Mouse (Mus musculus): ENCODE measurements around the gene Ndrg2.

Ndrg2 gene

GRCm38 (mm10) chr14:51913062-51913959 lies 647 bp downstream of the Ndrg2 start:
- DNase-seq (ENCODE audit: low read depth, low spot score) = no peak

DNA sequence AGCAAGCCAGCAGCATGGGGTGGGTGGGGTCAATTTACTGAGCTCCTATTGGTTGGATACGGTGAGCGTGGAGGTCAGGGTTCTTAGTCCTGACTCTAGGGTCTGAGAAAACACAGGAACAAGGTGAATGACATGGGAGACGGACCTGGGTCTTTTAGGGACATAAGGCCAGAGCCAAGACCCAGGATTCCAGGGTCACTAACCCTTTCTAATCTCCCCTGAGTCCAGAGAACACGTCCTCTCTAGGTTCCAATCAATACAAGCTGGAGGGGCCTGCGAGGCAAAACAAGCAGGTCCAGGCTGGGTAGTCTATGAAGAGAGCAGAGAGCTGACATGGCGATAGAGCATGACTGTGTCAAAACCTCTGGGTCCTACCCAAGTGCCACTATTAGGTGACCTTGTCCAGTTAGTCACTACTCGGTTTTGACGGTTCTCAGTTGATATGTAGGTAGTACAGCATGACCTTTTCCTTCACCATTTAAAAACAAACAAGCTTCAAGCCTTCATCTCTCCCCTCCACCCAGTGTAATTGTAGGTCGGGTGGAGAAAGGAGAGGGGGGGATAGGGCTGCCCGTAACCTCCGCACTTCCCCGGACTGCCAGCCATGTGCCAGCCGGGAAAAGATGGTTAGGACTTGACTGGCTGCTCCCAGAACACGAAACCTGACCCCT lies 1.4 kb downstream of the Ndrg2 start:
- DNase-seq (ENCODE audit: low read depth, low spot score) = no peak

GRCm38 (mm10) chr14:51911301-51911700 lies 2.7 kb downstream of the Ndrg2 start:
- DNase-seq (ENCODE audit: low read depth, low spot score) = no peak

GRCm38 (mm10) chr14:51906102-51906501 lies 7.9 kb downstream of the Ndrg2 start:
- DNase-seq (ENCODE audit: low read depth, low spot score) = no peak

DNA sequence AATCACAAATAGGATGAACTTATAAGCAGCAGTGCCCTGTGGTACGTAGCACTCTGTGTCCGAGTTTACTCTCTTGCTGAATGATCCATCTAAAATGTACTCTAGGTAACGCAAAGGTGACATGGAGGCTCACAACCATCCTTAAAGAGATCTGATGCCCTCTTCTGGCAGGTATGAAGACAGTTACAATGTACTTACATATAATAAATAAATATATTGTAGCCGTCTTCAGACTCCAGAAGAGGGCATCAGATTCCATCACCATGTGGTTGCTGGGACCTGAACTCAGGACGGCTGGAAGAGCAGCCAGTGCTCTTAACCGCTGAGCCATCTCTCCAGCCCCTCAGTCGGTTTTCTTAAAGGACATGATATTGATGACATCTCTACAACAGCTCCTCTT lies 9.3 kb downstream of the Ndrg2 start:
- DNase-seq (ENCODE audit: low read depth, low spot score) = no peak

DNA sequence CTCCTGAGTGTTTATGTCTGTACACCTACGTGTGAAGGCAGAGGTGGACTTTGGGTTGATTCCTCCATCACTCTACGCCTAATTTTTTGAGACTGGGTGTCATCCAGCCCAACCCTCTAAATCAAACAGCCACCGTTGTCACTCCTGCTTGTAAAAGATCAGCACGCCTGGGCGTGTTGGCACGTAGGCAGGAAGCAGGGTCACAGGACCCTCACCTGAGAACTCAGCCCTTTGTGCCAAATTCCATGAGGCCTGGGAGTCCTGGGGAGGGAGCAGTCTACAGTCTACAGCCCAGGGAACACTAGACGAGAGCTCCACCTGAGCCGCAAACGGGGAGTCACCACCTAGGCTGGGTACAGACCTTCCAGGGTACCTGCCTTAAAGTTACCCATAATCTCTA lies 10.2 kb downstream of the Ndrg2 start:
- no peak for DNase-seq (ENCODE audit: low read depth, low spot score)

- peak; percentile 51 for DNase-seq (ENCODE audit: low read depth, low spot score)
Observed at GRCm38 (mm10) chr14:51902806-51903710, 10.9 kb downstream of the Ndrg2 start.

- DNase-seq (ENCODE audit: low read depth, low spot score) = no peak
Observed at GRCm38 (mm10) chr14:51899351-51899750, 14.6 kb downstream of the Ndrg2 start.

GRCm38 (mm10) chr14:51896539-51897170 lies 17.3 kb downstream of the Ndrg2 start:
- no peak for DNase-seq (ENCODE audit: low read depth, low spot score)

GRCm38 (mm10) chr14:51896019-51896418 lies 17.9 kb downstream of the Ndrg2 start:
- no peak for DNase-seq (ENCODE audit: low read depth, low spot score)

GRCm38 (mm10) chr14:51895071-51895470 lies 18.9 kb downstream of the Ndrg2 start:
- no peak for DNase-seq (ENCODE audit: low read depth, low spot score)

DNA sequence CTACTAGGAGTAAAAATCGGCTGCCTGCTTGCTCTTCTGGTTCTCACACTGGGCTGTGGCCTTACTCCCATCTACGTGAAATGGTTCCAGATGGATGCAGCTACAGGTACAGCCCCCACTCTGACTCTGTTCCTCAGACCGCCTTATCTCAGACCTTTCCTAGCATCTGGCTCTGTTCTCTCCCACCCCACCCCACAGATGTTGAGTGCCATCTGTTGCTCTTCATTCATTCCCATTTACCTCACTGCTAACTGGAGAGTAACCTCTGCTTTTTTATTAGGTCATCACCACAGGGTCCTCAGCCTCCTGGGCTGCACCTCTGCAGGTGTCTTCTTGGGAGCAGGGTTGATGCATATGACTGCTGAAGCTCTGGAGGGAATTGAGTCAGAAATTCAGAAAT lies 20.1 kb downstream of the Ndrg2 start:
- no peak for DNase-seq (ENCODE audit: low read depth, low spot score)

GRCm38 (mm10) chr14:51893094-51893794 lies 20.7 kb downstream of the Ndrg2 start:
- DNase-seq (ENCODE audit: low read depth, low spot score) = no peak

DNA sequence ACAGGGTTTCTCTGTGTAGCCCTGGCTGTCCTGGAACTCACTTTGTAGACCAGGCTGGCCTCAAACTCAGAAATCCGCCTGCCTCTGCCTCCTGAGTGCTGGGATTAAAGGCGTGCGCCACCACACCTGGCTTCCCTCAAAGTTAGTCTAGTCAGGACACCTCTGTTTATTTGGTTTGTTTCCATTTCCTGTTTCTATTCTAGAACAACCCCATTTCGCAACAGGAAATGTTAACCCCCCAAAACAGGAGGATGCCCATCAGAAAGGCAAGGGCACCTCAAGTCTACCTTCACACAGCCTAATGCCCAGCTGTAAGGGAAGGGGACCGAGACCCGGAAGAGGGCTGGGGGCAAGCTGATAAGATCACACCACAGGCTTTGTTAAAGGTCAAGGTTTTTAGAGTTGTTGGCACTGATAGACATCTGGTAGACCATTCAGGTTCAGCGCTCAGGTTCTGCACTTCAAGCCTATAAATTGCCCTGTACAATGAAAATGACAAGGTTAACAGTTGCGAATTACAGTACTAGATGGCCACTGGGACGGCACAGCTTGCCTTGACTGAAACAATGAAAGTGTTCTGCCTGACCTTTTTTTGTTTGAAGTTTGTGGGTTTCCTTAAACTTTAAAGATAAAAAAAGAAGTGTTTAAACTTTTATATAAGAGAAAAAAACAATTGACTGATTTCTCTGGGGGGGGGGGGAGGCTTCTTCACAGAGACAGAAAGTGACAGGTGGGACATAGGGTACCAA lies 21.6 kb downstream of the Ndrg2 start, which contains the start of gene Slc39a2:
Gene Slc39a2 (plus strand): TSS at position 699 of the 749 bp plus-strand sequence.
- DNase-seq (ENCODE audit: low read depth, low spot score) = no peak

- DNase-seq (ENCODE audit: low read depth, low spot score) = no peak
Observed at GRCm38 (mm10) chr14:51889833-51890232, 24.1 kb downstream of the Ndrg2 start.

- no peak for DNase-seq (ENCODE audit: low read depth, low spot score)
Observed at GRCm38 (mm10) chr14:51886051-51886450, 27.9 kb downstream of the Ndrg2 start.

DNA sequence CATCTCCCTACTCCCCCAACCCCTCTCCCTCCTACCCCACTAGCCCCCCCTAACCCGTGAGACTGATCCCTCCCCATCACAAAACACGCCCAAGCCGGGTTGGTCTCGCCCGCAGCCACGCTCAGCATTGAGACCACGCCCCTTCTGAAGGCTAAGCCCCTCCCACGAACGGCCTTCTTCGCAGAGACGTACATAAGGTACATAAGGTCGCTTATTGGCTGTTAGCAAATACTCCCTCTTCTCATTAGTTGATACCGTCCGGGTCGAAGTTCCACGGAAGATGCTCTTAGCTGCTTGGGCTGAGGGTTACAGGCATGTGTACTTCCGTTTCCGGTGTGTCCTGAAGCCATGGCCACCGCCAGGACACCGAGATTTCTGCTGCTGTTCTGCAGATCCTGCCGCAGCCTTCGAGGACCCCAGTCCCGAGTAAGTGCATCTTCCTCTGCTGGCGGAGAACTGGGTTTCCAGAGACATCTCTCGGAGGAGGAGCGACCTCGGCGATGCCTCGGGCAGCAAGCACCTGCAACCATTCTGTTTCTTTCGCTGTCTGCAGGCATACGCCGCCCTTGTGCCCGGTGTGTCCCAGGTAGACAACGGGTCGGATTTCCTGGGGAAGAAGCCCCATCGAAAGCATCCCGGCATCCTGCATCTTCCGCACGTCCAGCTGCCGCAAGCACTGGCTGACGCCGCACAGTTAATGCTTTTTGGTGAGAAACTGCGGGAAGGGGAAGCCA lies 29.2 kb downstream of the Ndrg2 start, which contains the start of gene Mettl17:
Gene Mettl17 (plus strand): TSS at position 245 of the 734 bp plus-strand sequence.
- peak; percentile 92 for DNase-seq (ENCODE audit: low read depth, low spot score)

- DNase-seq (ENCODE audit: low read depth, low spot score) = no peak
Observed at GRCm38 (mm10) chr14:51884031-51884544, 29.9 kb downstream of the Ndrg2 start.

DNA sequence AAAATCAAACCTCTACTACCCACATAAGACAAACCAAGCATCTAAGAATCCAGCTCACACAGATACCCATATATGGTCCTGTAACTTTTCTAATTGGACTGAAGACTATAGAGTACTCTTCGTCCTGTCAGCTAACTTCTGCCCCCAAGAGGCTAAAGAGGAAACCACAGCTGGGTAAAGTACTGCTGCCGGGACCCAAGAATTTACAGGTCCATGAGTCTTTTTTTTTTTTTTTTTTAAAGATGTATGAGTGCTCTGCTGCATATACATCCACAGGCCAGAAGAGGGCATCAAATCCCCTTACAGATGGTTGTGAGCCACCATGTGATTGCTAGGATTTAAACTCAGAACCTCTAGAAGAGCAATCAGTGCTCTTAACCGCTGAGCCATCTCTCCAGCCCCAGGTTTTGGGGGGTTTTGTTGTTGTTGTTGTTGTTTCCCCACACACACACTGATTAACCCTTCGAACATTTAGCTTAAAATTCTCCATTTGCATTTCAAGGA lies 30.4 kb downstream of the Ndrg2 start:
- peak; percentile 41 for DNase-seq (ENCODE audit: low read depth, low spot score)

Measured in retina, postnatal 7 days (tissue).